Mouse (Mus musculus): ENCODE data around the gene Sfr1. TPM values are rescaled to one million over a fixed set of nuclear protein-coding genes. Genes with fewer than 3 reads are reported as not detected.

Sfr1 gene
- 3.3 and 7.7 TPM in 2 replicates for polyA plus RNA-seq (2012; ENCODE audit: low replicate concordance)

DNA sequence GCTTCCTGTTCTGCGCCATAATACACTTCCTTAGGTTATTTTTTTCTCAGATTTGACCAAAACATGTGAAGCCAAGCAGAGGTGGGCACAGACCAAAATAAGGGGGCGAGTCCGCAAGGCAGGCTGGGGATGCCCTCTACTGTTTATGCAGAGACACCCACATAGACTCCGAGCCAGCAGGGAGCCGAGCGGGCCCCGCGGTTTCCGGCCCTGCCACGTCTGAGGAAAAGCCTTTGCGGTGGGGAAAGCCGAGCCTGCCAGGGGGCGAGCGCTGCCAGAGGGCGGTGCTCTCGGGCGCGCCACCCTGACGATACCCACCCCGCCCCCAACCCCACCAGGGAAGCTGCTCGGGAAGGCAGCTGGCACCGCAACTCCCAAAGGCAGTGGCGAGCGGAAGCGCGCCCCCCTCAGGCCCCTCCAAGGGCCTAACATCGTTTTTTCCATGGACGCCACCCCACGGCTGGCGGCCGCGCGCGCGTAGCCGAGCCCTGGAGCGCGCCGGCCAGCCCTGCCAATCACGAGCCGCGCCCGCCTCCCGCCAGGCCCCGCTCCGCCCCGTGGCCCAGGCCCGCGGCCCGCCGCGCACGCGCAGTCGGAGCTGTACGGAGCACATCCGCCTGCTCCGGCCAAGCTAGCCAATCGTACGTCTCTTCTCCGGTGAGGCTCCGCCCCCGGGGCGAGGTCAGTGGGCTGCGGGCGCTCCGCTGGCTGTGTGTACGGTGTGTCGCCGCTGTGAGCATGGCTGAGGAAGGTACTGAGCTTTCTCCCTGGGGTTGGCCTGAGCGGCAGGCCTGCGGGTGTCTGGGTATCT lies at the start of gene Sfr1:
TSS of gene Sfr1 (plus strand) at position 612 of the 811 bp plus-strand sequence.

DNA sequence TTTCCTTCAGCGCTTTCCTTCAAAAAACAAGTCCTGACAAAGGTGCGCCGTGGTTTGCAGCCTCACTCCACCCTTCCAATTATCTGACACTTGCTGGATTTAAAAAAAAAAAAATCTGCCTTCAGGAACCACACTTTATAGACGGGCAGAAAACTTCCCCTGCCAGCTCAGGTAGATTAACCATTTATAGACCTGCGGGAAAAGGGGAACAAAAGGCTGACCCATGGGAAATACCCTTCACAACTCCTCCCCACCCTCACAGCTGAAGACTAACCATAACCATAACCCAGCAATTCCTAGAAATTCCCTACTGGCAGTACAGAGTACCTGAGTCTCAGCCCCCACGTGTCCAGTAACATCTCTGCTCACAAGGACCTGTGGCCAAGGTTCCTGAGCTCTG lies 39.5 kb upstream of the Sfr1 start, which contains the start of gene Col17a1:
TSS of gene Col17a1 (minus strand) at position 101 of the 400 bp plus-strand sequence.

Other genes with a start within 250 kb of the Sfr1 start
- gene Stn1, start 194.2 kb upstream of the Sfr1 start, polyA plus RNA-seq (2012; ENCODE audit: low replicate concordance) = 1.9 and 7.0 TPM in 2 replicates
- 9.9 and 11.1 TPM in 2 replicates for gene Slk, start 152.0 kb upstream of the Sfr1 start, polyA plus RNA-seq (2012; ENCODE audit: low replicate concordance)
- 1.3 and 2.4 TPM in 2 replicates for gene Col17a1, start 39.6 kb upstream of the Sfr1 start, polyA plus RNA-seq (2012; ENCODE audit: low replicate concordance)
- gene Gsto1, start 123.3 kb downstream of the Sfr1 start, polyA plus RNA-seq (2012; ENCODE audit: low replicate concordance) = 51.3 and 157 TPM in 2 replicates
- not detected in 2 replicates for gene Gsto2, start 133.9 kb downstream of the Sfr1 start, polyA plus RNA-seq (2012; ENCODE audit: low replicate concordance)
- gene Cfap43, start 187.6 kb downstream of the Sfr1 start, polyA plus RNA-seq (2012; ENCODE audit: low replicate concordance) = not detected in 2 replicates
- gene Itprip, start 187.6 kb downstream of the Sfr1 start, polyA plus RNA-seq (2012; ENCODE audit: low replicate concordance) = 5.2 and 7.5 TPM in 2 replicates
- gene Cfap58, start 206.0 kb downstream of the Sfr1 start, polyA plus RNA-seq (2012; ENCODE audit: low replicate concordance) = not detected in 2 replicates

All from leukemia stem cell, adult 10-12 weeks (primary cell).